Mouse (Mus musculus) thymus, adult 2 months (tissue): ENCODE results near the gene Ubp1.

Experiments used
- CTCF ChIP-seq: fragments of 200-500 bp; IDR thresholded peaks from 2 replicates; pipeline ENCODE4 v1.5.1; 2012; ENCODE audit warnings: mild to moderate bottlenecking, control low read depth, low read length, moderate library complexity, borderline replicate concordance; ENCODE audit not compliant: control insufficient read depth, poor library complexity, insufficient read depth; ENCODE audit errors: extremely low read depth
- POLR2A ChIP-seq: fragments of 200-500 bp; IDR thresholded peaks from 2 replicates; pipeline ENCODE4 v1.6.1; 2012; ENCODE audit warnings: mild to moderate bottlenecking, low read length, control low read depth, moderate library complexity; ENCODE audit not compliant: control insufficient read depth, poor library complexity, insufficient read depth; ENCODE audit errors: extremely low read depth

GRCm38 (mm10) chr9:113915789-113916188 is 14.9 kb upstream of the Ubp1 start:
- TF ChIP-seq POLR2A (no peak), CTCF (no peak)
